Comparison of ENCODE assay signal across 11 mouse cellular contexts in genomic region chr2:172756472-172756860, GRCm38 (mm10).
DNase-seq lines count a peak whose midpoint lies in the region; ATAC-seq and TF ChIP-seq lines count a peak whose summit lies in the region.
"Had no signal": no experiment of that assay in that cellular context is flagged by ENCODE, and none has a peak within 500 bp of the region (broad histone marks: within the 10 kb centered on the region; RNA-seq: fewer than 3 reads in every experiment).

No protein-coding gene starts in this region.

- peaks cover 98% of the 10 kb centered on the region for H3K27me3 ChIP-seq in hindbrain, embryonic 13.5 days
- peaks cover 92% of the 10 kb centered on the region for H3K27me3 ChIP-seq in hindbrain, embryonic 14.5 days (ENCODE audit: control insufficient read depth, insufficient read depth, low read length)
- no peaks in the 10 kb centered on the region; the same call in 1 of the 2 replicates for H3K27me3 ChIP-seq in forebrain, embryonic 15.5 days
- peaks cover 46% of the 10 kb centered on the region for H3K27me3 ChIP-seq in liver, embryonic 11.5 days (replicated peaks; ENCODE audit: control insufficient read depth, insufficient read depth, low read length)

- no peaks in the 10 kb centered on the region for H3K36me3 ChIP-seq in hindbrain, embryonic 13.5 days
- no peaks in the 10 kb centered on the region for H3K36me3 ChIP-seq in hindbrain, embryonic 14.5 days (replicated peaks; ENCODE audit: control insufficient read depth, insufficient read depth)
- H3K36me3 ChIP-seq in forebrain, embryonic 15.5 days: no peaks in the 10 kb centered on the region
- no peaks in the 10 kb centered on the region for H3K36me3 ChIP-seq in liver, embryonic 11.5 days (ENCODE audit: control insufficient read depth, insufficient read depth, low read length)
- H3K36me3 ChIP-seq: intestine, embryonic 15.5 days; liver, embryonic 13.5 days had no signal

- no peak overlapping the region for H3K27ac ChIP-seq in hindbrain, embryonic 13.5 days
- no peak overlapping the region for H3K27ac ChIP-seq in hindbrain, embryonic 14.5 days
- peak overlapping the region; percentile 77 for H3K27ac ChIP-seq in forebrain, embryonic 15.5 days (replicated peaks)
- no peak overlapping the region for H3K27ac ChIP-seq in left cerebral cortex, adult 2 months
- no peak overlapping the region for H3K27ac ChIP-seq in liver, embryonic 11.5 days (ENCODE audit: low read depth, low read length)
- H3K27ac ChIP-seq: intestine, embryonic 15.5 days; liver, embryonic 13.5 days had no signal

- intact Hi-C loops in left cerebral cortex, adult 2 months (cut with DNase I): no loop called here

- DNase-seq in hindbrain, embryonic 14.5 days (ENCODE audit: low spot score): no peak
- DNase-seq in left cerebral cortex, adult 2 months (ENCODE audit: extremely low spot score in 1 of 2, low spot score in 2 of 2): peak; percentile 24 to 41
- peak; percentile 20 to 32 for DNase-seq in right cerebral cortex, postnatal 36 days (ENCODE audit: low spot score in 2 of 2)
- DNase-seq in embryo, embryonic 11 days: no peak
- DNase-seq in liver, embryonic 11.5 days (ENCODE audit: low spot score): no peak
- DNase-seq: gastrocnemius, postnatal 36 days; liver, embryonic 13.5 days had no signal

- TF ChIP-seq CTCF in left cerebral cortex, adult 2 months (IDR thresholded peaks at IDR 0.05): no peak

- WGBS in hindbrain, embryonic 13.5 days: 10% methylated on average over 8 of the region's 8 CpGs
- WGBS in hindbrain, embryonic 14.5 days: 9% methylated on average over 8 of the region's 8 CpGs
- WGBS in forebrain, embryonic 15.5 days: 4% methylated on average over 8 of the region's 8 CpGs
- WGBS in liver, embryonic 11.5 days: 26% methylated on average over 8 of the region's 8 CpGs

- H3K4me3 ChIP-seq in hindbrain, embryonic 13.5 days: no peak overlapping the region
- no peak overlapping the region for H3K4me3 ChIP-seq in hindbrain, embryonic 14.5 days (replicated peaks; ENCODE audit: low read length)
- H3K4me3 ChIP-seq in forebrain, embryonic 15.5 days: no peak overlapping the region
- H3K4me3 ChIP-seq in left cerebral cortex, adult 2 months: no peak overlapping the region
- H3K4me3 ChIP-seq in liver, embryonic 11.5 days (ENCODE audit: low read depth, low read length): no peak overlapping the region
- H3K4me3 ChIP-seq: intestine, embryonic 15.5 days; liver, embryonic 13.5 days had no signal

- peaks cover 28% of the 10 kb centered on the region for H3K4me1 ChIP-seq in hindbrain, embryonic 13.5 days (replicated peaks)
- no peaks in the 10 kb centered on the region for H3K4me1 ChIP-seq in hindbrain, embryonic 14.5 days (replicated peaks; ENCODE audit: control insufficient read depth, insufficient read depth, low read length)
- H3K4me1 ChIP-seq in forebrain, embryonic 15.5 days: peaks cover 36% of the 10 kb centered on the region
- no peaks in the 10 kb centered on the region; the same call in 1 of the 2 replicates for H3K4me1 ChIP-seq in liver, embryonic 11.5 days (replicated peaks; ENCODE audit: control insufficient read depth, insufficient read depth, low read length)
- H3K4me1 ChIP-seq: intestine, embryonic 15.5 days; liver, embryonic 13.5 days had no signal

- H3K9ac ChIP-seq in hindbrain, embryonic 13.5 days: 0 out of 2 replicates have a peak overlapping the region, but pooled peaks have one; percentile 5
- no peak overlapping the region for H3K9ac ChIP-seq in hindbrain, embryonic 14.5 days
- H3K9ac ChIP-seq in forebrain, embryonic 15.5 days (replicated peaks): no peak overlapping the region
- no peak overlapping the region for H3K9ac ChIP-seq in liver, embryonic 11.5 days (ENCODE audit: low read depth, low read length)
- H3K9ac ChIP-seq: intestine, embryonic 15.5 days; liver, embryonic 13.5 days had no signal

- H3K9me3 ChIP-seq in hindbrain, embryonic 13.5 days: no peaks in the 10 kb centered on the region
- no peaks in the 10 kb centered on the region for H3K9me3 ChIP-seq in hindbrain, embryonic 14.5 days (ENCODE audit: control insufficient read depth, low read length)
- no peaks in the 10 kb centered on the region for H3K9me3 ChIP-seq in forebrain, embryonic 15.5 days
- H3K9me3 ChIP-seq in liver, embryonic 11.5 days (ENCODE audit: control insufficient read depth, low read length): no peaks in the 10 kb centered on the region
- H3K9me3 ChIP-seq: intestine, embryonic 15.5 days; liver, embryonic 13.5 days had no signal

- no peak for ATAC-seq in hindbrain, embryonic 13.5 days (ENCODE audit: low FRiP score)
- ATAC-seq in hindbrain, embryonic 14.5 days (ENCODE audit: low FRiP score): no peak
- peak; percentile 85 for ATAC-seq in forebrain, embryonic 15.5 days (replicated peaks)
- ATAC-seq in megakaryocyte, adult 5-6 weeks (ENCODE audit: poor library complexity, severe bottlenecking): no peak
- no peak for ATAC-seq in liver, embryonic 11.5 days (replicated peaks; ENCODE audit: low FRiP score)
- ATAC-seq: intestine, embryonic 15.5 days had no signal

- H3K4me2 ChIP-seq in hindbrain, embryonic 13.5 days: no peak overlapping the region
- no peak overlapping the region for H3K4me2 ChIP-seq in hindbrain, embryonic 14.5 days (replicated peaks)
- peak overlapping the region; percentile 19 for H3K4me2 ChIP-seq in forebrain, embryonic 15.5 days (replicated peaks)
- H3K4me2 ChIP-seq in liver, embryonic 11.5 days: no peak overlapping the region
- H3K4me2 ChIP-seq: intestine, embryonic 15.5 days; liver, embryonic 13.5 days had no signal

Comparison
In these comparisons a context has a peak if more than half of its experiments do, and no peak if none do; other contexts are left out.
1. DNase-seq: peak in left cerebral cortex, adult 2 months (2 of 2) and right cerebral cortex, postnatal 36 days (2 of 2); none in hindbrain, embryonic 14.5 days (single experiment), embryo, embryonic 11 days (single experiment) and liver, embryonic 11.5 days (single experiment).